Mouse (Mus musculus): ENCODE measurements around the gene Pdzrn3. TPM values are rescaled to one million over a fixed set of nuclear protein-coding genes. Genes with fewer than 3 reads are reported as not detected.

The Pdzrn3 gene
- polyA plus RNA-seq, 1 experiment from 2014 or later, result 9.9 TPM

GRCm38 (mm10) chr6:101299434-101299833 is 78.3 kb downstream of the Pdzrn3 start:
- Histone ChIP-seq H3K36me3 (no peaks in the 10 kb centered on the region), H3K9me3 (replicated peaks) (no peaks in the 10 kb centered on the region), H3K9ac (no peak overlapping the region), H3K4me2 (no peak overlapping the region), H3K27ac (no peak overlapping the region), H3K4me3 (replicated peaks) (no peak overlapping the region), H3K4me1 (0 out of 2 replicates have a peak, but pooled peaks cover under 1% of the 10 kb centered on the region), H3K27me3 (no peaks in the 10 kb centered on the region)
- ATAC-seq (replicated peaks; ENCODE audit: low FRiP score), result no peak
- 96% methylated on average over 2 of the region's 2 CpGs for WGBS

- no peaks in the 10 kb centered on the region for H3K27me3 ChIP-seq
- no peak overlapping the region for H3K4me2 ChIP-seq
- no peak for ATAC-seq (replicated peaks; ENCODE audit: low FRiP score)
- no peaks in the 10 kb centered on the region for H3K9me3 ChIP-seq (replicated peaks)
- H3K4me3 ChIP-seq (replicated peaks), result no peak overlapping the region
- WGBS, result 90% methylated on average over 15 of the region's 15 CpGs
- H3K27ac ChIP-seq, result no peak overlapping the region
- H3K9ac ChIP-seq, result no peak overlapping the region
- peaks cover 12% of the 10 kb centered on the region; the same call in 1 of the 2 replicates for H3K4me1 ChIP-seq
- no peaks in the 10 kb centered on the region for H3K36me3 ChIP-seq
Measured at GRCm38 (mm10) chr6:101297563-101298520, 79.9 kb downstream of the Pdzrn3 start.

- H3K9me3 ChIP-seq (replicated peaks), result no peaks in the 10 kb centered on the region
- no peak overlapping the region for H3K4me2 ChIP-seq
- H3K4me1 ChIP-seq, result peaks cover 13% of the 10 kb centered on the region; the same call in 1 of the 2 replicates
- WGBS, result 84% methylated on average over 8 of the region's 8 CpGs
- ATAC-seq (replicated peaks; ENCODE audit: low FRiP score), result no peak
- H3K4me3 ChIP-seq (replicated peaks), result no peak overlapping the region
- H3K27ac ChIP-seq, result no peak overlapping the region
- no peaks in the 10 kb centered on the region for H3K27me3 ChIP-seq
- no peaks in the 10 kb centered on the region for H3K36me3 ChIP-seq
- no peak overlapping the region for H3K9ac ChIP-seq
Measured at GRCm38 (mm10) chr6:101296997-101297396, 80.7 kb downstream of the Pdzrn3 start.

- Histone ChIP-seq H3K27ac (no peak overlapping the region), H3K4me3 (replicated peaks) (no peak overlapping the region), H3K4me2 (no peak overlapping the region), H3K36me3 (no peaks in the 10 kb centered on the region), H3K27me3 (no peaks in the 10 kb centered on the region), H3K9ac (no peak overlapping the region), H3K4me1 (peaks cover 19% of the 10 kb centered on the region), H3K9me3 (replicated peaks) (no peaks in the 10 kb centered on the region)
- 79% methylated on average over 8 of the region's 8 CpGs for WGBS
- no peak for ATAC-seq (replicated peaks; ENCODE audit: low FRiP score)
Measured at GRCm38 (mm10) chr6:101296280-101296679, 81.4 kb downstream of the Pdzrn3 start.

GRCm38 (mm10) chr6:101293036-101293572 is 84.6 kb downstream of the Pdzrn3 start:
- 0 out of 2 replicates have a peak overlapping the region, but pooled peaks have one; percentile 14 for H3K27ac ChIP-seq

GRCm38 (mm10) chr6:101291944-101292343 is 85.8 kb downstream of the Pdzrn3 start:
- peaks cover 41% of the 10 kb centered on the region for H3K4me1 ChIP-seq
- no peak for ATAC-seq (replicated peaks; ENCODE audit: low FRiP score)
- no peaks in the 10 kb centered on the region for H3K27me3 ChIP-seq
- no peaks in the 10 kb centered on the region for H3K9me3 ChIP-seq (replicated peaks)
- no peaks in the 10 kb centered on the region for H3K36me3 ChIP-seq
- H3K9ac ChIP-seq, result no peak overlapping the region
- H3K27ac ChIP-seq, result no peak overlapping the region
- H3K4me3 ChIP-seq (replicated peaks), result no peak overlapping the region
- H3K4me2 ChIP-seq, result no peak overlapping the region
- 81% methylated on average over 2 of the region's 2 CpGs for WGBS

More at GRCm38 (mm10) chr6:101293036-101293572, 84.6 kb downstream of the Pdzrn3 start:
- H3K4me3 ChIP-seq (replicated peaks), result no peak overlapping the region
- peaks cover 36% of the 10 kb centered on the region for H3K4me1 ChIP-seq
- H3K27me3 ChIP-seq, result no peaks in the 10 kb centered on the region
- H3K4me2 ChIP-seq, result no peak overlapping the region
- no peak overlapping the region for H3K9ac ChIP-seq
- WGBS, result 51% methylated on average over 12 of the region's 12 CpGs
- ATAC-seq (replicated peaks; ENCODE audit: low FRiP score), result peak; percentile 86
- no peaks in the 10 kb centered on the region for H3K9me3 ChIP-seq (replicated peaks)
- no peaks in the 10 kb centered on the region for H3K36me3 ChIP-seq

- no peak overlapping the region for H3K4me3 ChIP-seq (replicated peaks)
- 30% methylated on average over 2 of the region's 2 CpGs for WGBS
- no peak overlapping the region for H3K4me2 ChIP-seq
- peaks cover 42% of the 10 kb centered on the region for H3K4me1 ChIP-seq
- no peaks in the 10 kb centered on the region for H3K27me3 ChIP-seq
- no peaks in the 10 kb centered on the region for H3K36me3 ChIP-seq
- H3K9ac ChIP-seq, result no peak overlapping the region
- no peak for ATAC-seq (replicated peaks; ENCODE audit: low FRiP score)
- peak overlapping the region; percentile 28; the same call in 1 of the 2 replicates for H3K27ac ChIP-seq
- no peaks in the 10 kb centered on the region for H3K9me3 ChIP-seq (replicated peaks)
Measured at GRCm38 (mm10) chr6:101290160-101290559, 87.5 kb downstream of the Pdzrn3 start.

- no peaks in the 10 kb centered on the region for H3K36me3 ChIP-seq
- 68% methylated on average over 4 of the region's 4 CpGs for WGBS
- no peak for ATAC-seq (replicated peaks; ENCODE audit: low FRiP score)
- no peak overlapping the region for H3K27ac ChIP-seq
- H3K4me2 ChIP-seq, result no peak overlapping the region
- peaks cover 49% of the 10 kb centered on the region for H3K4me1 ChIP-seq
- no peak overlapping the region for H3K4me3 ChIP-seq (replicated peaks)
- H3K9ac ChIP-seq, result no peak overlapping the region
- H3K9me3 ChIP-seq (replicated peaks), result no peaks in the 10 kb centered on the region
- no peaks in the 10 kb centered on the region for H3K27me3 ChIP-seq
Measured at GRCm38 (mm10) chr6:101289428-101289827, 88.3 kb downstream of the Pdzrn3 start.

- Histone ChIP-seq H3K4me3 (replicated peaks) (no peak overlapping the region), H3K4me1 (peaks cover 51% of the 10 kb centered on the region), H3K9me3 (replicated peaks) (no peaks in the 10 kb centered on the region), H3K36me3 (no peaks in the 10 kb centered on the region), H3K9ac (no peak overlapping the region), H3K27me3 (no peaks in the 10 kb centered on the region), H3K4me2 (no peak overlapping the region), H3K27ac (no peak overlapping the region)
- ATAC-seq (replicated peaks; ENCODE audit: low FRiP score), result no peak
- WGBS, result 44% methylated on average over 5 of the region's 5 CpGs
Measured at GRCm38 (mm10) chr6:101287566-101288173, 90.0 kb downstream of the Pdzrn3 start.

- ATAC-seq (replicated peaks; ENCODE audit: low FRiP score), result no peak
- peaks cover 52% of the 10 kb centered on the region for H3K4me1 ChIP-seq
Measured at GRCm38 (mm10) chr6:101287077-101287476, 90.6 kb downstream of the Pdzrn3 start.

GRCm38 (mm10) chr6:101284368-101284955 is 93.2 kb downstream of the Pdzrn3 start:
- Histone ChIP-seq H3K36me3 (no peaks in the 10 kb centered on the region), H3K27ac (no peak overlapping the region), H3K9ac (no peak overlapping the region), H3K4me1 (peaks cover 50% of the 10 kb centered on the region), H3K9me3 (replicated peaks) (no peaks in the 10 kb centered on the region), H3K27me3 (no peaks in the 10 kb centered on the region), H3K4me3 (replicated peaks) (no peak overlapping the region), H3K4me2 (no peak overlapping the region)
- 0 out of 2 replicates have a peak, but pooled peaks have one; percentile 44 for ATAC-seq (replicated peaks; ENCODE audit: low FRiP score)
- 48% methylated on average over 6 of the region's 6 CpGs for WGBS

More at GRCm38 (mm10) chr6:101287077-101287476, 90.6 kb downstream of the Pdzrn3 start:
- no peak overlapping the region for H3K4me2 ChIP-seq
- 90% methylated on average over 2 of the region's 2 CpGs for WGBS
- H3K27me3 ChIP-seq, result no peaks in the 10 kb centered on the region
- H3K36me3 ChIP-seq, result no peaks in the 10 kb centered on the region
- H3K9ac ChIP-seq, result no peak overlapping the region
- H3K4me3 ChIP-seq (replicated peaks), result no peak overlapping the region
- H3K27ac ChIP-seq, result no peak overlapping the region
- H3K9me3 ChIP-seq (replicated peaks), result no peaks in the 10 kb centered on the region
